Mouse (Mus musculus) ovary, postnatal 14 days (tissue): ENCODE measurements around the gene Bace1.

Source experiments
- DNase-seq: peaks from one replicate; pipeline ENCODE4 v3.0.0; 2022; ENCODE audit warnings: low spot score

Bace1 gene

DNA sequence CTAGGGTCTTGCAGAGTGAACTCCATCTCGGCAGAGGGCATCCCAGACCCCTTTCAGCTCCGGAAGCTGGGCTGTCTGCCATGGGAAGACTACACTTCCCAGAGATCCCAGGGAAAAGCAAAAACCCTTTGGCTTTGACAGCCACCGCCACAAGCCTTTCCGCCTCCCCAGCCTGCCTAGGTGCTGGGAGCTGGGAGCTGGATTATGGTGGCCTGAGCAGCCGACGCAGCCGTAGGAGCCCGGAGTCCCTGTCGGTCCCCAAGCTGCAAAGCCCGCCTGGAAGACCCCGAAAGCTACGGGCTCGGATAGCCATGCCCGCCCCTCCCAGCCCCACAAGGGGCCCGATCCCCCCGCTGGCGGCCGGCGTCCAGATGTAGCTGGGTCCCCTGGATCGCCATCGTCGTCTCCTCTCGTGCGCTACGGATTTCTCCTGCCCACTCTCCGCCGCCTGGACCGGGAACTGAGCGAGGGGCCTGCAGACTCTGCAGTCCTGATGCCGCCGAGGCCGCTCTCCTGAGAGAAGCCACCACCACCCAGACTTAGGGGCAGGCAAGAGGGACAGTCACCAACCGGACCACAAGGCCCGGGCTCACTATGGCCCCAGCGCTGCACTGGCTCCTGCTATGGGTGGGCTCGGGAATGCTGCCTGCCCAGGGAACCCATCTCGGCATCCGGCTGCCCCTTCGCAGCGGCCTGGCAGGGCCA, at the start of gene Bace1:
TSS of gene Bace1 (plus strand) at position 147 of the 705 bp plus-strand sequence.
- DNase-seq, result peak; percentile 69

DNA sequence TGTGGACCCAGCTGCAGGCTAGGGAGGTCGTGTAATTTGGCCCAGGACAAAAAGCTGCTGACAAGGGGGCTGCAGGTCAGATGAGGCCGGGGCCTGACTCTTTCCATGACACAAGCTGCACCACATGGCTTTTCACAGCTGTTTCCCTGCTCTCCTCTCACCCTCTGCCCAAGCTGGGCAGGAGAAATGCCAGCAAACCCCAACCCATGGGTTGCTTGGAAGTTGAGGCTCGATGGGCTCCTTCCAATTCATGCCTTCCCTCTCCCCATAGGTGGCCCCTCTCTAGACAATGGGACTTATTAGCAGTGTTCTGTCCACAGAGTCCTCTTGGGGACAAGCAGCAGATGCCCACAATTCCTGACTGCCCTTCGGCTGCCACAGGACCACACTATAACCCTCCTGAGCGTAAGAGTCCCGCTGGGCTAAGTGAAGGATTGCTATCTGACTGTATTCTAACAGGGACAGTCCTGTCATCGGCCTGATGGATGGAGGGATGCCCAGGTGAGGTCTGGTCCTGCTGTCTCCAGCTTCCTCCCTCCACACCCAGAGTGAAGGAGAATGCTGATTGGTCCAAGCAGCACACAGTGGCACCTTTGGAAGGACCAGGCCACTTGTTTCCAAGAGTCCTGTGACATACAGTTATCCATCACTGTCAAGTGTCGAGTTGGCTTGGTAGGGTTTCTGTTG, 46.8 kb upstream of the Bace1 start:
- DNase-seq, result no peak

DNA sequence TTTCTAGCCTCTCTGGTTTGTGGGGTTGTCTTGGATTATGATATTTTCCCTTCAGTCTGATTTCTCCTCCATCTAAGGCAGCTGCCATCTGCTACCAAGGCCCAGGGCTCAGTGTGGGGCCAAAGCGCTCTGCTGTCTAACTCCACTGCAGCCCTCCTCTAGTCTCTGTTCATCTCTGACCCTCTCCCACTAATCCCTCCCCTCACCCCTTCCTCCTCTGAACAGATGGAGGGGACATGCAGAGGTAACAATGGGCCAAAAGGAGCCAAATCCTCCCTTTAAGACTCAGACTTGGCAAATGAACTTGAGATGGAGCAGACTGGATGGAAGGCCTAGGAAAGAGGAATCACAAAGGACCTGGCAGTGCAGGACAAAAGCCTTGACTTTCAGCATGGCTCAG, 46.1 kb upstream of the Bace1 start:
- no peak for DNase-seq

DNA sequence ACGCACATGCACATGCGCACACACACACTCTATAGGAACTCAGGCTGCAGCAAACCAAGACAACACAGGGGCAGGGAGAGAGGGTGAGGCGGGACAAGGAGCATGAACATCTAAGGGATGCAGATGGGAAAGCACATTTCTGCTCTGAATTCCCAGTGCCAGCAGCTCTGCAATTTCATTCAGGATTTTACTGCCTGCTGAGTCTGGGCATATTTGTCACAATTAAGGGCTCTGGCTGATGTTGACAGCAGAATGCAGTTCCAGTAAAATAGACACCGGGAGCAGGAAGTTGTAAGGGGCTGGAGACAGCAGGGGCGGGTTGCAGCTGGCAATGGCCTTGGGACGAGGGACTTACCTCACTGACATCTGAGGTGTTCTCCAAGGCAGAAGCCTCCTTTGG, 44.7 kb upstream of the Bace1 start:
- no peak for DNase-seq

DNA sequence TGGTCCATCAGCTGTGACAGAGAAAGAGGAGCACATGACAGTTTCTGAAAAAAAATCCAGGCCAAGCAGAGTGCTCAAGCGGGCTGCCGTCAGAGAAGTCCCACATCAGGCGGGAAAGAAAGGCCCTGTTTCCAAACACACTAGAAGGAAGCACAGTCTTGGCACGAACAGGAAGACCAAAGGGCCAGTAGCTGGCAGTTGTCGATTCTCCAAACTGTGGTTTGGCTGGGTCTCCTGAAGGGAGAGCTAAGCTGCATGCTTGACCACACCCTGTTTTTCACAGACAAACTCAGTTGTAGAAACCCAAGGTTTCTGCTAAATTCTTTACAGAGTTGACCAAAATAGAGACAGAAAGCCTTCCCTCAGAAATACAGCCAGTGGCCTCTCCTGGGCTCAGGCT, 42.7 kb upstream of the Bace1 start:
- DNase-seq, result no peak

DNA sequence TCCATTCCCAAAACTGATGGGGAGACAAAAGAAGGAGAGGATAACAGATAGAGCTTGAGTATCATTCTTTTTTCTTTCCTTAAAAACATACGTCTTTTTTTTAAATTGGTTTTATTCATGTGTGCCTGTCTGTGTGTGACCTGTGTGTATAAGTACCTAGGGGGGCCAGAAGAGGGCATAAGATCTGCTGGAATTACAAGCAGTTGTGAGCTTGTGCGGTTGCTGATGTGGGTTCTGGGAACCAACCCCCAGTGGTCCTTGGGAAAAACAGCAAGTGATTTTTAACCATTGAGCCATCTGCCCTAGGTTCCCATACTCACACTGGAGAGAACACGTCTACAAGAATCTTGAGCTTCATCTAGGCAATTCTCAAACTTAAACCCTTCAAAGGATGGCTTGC, 41.1 kb upstream of the Bace1 start:
- no peak for DNase-seq

DNA sequence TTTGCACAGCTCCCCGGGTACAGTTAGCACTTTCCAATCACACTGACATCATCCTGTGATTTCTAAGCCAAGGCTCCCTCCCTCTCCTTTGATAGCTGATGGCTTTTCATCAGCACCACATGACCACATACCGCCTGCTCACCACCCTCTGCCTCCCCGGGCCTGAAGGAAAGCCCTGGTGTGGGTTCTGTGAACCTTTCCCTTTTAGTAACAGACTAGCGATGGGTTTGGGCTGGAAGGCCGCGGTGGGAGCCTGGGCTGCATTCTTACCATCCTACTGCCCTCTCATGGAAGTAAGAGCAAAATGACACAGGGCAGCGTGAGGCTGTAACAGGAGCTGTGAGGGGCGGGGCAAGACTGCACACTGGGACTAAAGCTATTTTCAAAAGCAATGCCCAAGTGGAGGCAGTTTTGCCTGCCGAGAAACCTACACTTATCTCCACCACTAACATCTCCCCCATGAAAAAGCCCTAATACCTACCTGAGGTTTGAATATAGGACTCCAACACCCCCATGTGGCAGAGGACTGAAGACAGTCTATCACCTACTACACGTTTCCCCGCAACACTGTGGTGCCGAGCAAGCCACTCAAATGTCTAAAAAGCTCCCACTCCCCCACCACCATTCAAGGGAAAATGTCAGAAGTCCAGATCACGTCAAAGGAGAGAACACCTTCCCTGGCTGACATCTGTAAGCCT, 39.8 kb upstream of the Bace1 start:
- peak; percentile 10 for DNase-seq

DNA sequence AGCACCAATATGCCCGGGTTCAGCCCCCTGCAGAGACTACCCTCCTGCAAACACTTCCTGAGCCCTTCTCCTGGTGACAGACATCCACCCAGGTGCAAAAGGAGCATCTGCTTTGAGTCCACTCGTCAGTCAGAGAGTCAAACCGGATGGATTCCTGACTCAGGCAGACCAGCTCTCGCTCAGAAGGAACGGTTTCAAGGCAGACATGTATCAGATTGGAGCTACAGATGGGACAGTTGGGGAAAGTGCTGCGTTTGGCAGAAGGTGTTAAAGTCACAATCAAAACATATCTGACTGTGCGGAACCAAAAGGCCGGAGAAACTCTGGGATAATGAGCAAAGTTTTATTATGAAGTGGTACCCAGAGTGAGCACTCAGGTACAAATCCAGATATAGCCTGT, 39.0 kb upstream of the Bace1 start:
- DNase-seq, result no peak

DNA sequence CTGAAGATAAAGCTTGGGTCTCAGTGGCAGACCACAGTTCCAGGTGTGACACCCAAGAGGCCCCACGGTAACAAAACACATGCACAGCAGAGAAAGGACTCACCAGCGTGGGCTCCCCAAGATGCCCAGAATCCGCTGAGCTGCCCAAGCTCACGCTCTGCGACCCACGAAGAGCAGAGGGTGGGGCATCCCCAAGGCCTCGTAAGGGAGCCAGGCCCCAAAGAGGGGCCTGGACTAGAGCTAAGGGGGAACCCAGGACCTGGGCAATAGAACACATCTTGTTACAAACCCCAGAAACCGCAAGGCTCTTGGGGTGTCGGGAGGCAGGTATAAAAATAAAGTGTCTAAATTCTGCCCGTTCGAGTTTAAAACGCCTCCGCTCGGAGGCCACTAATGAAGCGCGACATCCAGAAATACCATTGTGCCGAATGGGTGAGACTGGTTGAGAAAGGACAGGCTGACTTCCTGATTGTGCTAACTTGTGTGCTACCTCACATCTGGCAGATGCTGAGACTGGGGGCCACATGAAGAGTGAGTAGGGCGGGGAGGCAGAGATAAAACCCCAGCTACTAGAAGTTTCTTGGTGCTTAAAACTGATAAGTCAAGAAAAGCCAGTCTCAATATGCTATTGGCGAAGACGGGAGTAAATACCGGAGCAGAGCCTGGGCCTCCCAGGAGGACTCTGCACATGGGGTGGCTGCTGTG, 35.2 kb upstream of the Bace1 start:
- no peak for DNase-seq

DNA sequence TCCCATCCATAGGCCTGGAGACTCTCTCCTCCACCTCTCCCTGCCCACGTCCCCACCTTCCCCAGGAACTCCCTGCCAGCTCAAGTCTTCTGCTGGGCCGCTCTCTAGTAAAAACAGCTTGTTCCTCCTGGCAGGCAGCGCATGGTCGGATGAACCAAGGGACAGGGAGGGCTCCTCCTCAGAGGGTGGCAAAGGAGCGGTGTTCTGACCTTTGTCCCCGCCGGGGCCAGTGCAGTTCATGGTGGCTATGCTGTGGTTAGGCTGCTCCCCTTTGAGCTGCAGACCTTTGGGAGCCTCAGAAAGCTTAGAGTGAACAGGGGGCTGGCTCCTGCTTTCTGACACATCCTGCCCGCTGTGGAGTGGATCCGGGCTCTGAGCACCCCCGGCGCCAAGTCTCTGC, 31.5 kb upstream of the Bace1 start:
- no peak for DNase-seq

DNA sequence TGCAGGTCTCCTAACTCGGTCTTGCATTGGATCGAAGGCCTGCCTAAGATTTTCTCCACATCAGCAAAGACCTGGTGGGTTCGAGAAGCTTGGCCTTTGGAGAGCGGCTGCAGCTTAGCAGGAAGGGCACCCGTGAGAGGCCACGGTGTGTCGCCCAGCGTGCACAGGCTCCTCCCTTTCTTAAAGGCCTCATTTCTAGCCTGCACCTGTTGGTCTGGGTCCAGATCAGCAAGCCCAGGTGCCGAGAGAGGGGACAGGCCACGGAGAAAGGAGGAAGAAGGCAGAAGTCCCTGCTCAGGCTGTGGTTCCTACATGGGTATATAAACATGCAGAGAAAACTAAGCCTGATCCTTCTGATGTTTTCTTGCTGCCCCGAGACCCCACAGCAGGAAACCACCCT, 31.0 kb upstream of the Bace1 start:
- no peak for DNase-seq

DNA sequence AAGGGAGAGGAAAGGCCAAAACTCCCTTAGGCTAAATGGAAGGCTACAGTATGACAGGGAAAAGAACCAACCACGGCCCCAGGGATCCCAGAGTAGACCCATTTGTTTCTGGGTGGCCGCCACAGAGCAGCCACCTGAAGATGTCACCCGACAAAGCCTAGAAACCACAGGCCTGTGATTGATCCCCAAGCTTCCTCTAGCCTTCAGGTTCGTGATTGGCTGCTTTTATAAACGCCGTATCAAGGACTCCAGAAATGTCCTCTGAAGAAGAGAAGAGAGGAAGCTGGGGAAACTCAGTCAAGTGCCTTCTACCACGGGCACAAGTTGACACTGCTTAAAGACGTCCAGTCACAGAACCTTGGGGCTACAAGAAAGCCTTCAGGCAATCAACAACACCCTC, 30.6 kb upstream of the Bace1 start:
- no peak for DNase-seq

DNA sequence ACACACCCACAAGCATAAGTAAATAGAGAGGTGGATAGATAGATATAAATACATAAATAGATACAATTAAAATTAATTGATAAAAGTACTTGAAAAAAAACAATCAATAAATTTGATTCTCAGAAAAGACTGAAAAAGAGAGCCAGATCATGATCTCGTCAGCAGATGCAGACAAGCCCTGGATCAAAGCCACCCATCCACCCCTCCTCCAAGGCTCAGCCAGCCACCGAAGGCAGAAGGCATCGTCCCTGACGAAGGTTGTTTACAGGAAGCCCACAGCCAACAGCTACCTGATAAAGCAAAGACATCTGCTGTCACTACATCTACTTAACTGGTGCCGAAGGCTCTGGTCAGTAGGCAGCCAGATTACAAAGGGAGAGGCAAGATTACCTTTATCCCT, 26.4 kb upstream of the Bace1 start:
- no peak for DNase-seq

DNA sequence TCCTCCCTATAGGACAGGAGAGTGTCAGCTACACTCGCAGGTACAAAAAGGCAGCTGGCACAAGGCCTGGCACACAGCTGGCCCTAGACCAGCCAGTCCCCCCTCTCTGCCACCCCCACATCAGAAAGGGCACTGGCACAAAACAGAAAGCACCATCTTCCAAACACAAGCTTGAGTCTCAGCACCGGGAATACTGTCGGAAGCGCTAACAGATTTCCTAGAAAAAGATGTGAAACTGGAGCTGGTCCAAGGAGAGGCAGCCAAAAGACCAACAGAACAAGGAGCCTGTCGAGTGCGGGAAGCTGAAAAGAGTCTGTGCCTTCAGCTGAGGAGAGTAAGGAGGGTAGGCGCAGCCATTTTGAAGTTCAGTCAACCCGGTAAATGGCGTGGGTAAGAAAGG, 23.3 kb upstream of the Bace1 start:
- DNase-seq, result no peak

DNA sequence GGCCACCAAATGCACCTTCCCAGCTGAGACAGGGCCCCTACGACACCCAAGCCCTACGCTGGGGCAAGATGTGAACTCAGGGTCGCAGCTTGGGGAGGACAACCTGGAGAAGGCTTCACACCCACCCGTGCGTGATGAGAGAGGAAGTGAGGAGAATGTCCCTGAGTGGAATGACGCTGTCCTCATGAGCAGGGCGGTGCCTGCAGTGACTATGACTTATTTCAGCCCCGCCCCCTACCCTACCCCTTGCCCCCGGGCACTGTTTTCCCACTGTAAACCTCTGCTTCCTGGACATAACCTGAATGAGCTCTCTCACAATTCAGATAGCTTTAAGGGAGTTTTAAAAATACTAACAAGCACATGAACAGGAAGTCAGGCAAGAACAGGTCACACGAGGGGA, 22.9 kb upstream of the Bace1 start:
- DNase-seq, result no peak

DNA sequence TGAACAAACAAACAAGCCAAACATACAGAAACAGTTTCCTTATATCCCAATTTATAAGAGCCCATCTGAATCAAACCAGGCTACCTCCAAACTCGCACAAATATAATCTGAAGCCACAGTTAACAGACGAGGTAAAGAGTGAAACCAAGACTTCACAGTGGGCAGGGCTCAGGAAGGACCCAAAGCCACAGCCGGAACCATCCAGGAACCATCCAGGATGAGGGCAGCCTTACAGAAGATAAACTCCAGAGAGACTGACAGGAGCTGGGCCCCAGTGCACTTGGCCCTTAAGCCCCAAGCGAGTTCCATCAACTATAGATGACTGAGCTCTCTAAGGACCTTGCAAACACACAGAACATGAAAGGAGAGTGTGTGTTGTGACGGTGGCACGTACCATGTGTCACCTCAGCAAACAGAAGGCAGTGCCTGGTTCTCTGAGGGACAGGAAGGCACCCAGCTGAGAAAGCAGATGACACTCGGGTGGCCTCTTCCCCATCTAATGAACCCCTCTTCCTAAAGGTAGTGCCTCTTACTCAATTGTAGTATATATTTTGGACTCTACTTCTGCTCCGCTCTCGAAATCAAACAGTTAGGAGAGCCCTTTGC, 19.9 kb upstream of the Bace1 start:
- DNase-seq, result no peak

DNA sequence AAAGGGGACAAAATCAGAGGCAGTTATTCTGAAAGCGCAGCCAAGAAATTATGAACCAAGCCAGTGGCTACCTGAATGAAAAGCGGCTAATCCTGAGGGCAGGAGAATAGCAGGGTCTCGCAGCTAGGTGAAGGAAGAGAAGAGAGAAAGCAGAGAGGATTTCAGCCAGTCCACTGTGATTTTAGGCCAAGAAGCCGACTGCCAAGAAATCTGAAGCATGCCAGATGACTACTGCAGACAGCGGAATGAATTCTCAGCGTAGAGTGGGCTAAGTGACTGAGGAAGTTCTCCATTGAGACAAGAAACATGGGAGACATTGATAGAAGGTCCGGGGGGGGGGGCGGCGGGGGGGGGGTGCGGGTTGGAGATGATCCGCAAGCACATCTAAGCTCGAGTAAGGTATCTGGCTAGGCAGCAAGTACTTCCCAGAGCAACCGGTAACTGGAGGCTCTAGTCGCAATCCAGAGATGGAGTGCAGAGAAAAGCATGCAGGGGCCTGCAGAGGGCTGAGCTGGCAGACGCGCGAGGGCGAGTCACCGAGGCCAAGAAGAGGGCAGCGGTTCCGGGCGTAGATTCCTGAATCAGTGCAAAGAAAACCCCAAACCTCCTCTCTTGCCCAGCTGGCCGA, 10.6 kb upstream of the Bace1 start:
- DNase-seq, result no peak

DNA sequence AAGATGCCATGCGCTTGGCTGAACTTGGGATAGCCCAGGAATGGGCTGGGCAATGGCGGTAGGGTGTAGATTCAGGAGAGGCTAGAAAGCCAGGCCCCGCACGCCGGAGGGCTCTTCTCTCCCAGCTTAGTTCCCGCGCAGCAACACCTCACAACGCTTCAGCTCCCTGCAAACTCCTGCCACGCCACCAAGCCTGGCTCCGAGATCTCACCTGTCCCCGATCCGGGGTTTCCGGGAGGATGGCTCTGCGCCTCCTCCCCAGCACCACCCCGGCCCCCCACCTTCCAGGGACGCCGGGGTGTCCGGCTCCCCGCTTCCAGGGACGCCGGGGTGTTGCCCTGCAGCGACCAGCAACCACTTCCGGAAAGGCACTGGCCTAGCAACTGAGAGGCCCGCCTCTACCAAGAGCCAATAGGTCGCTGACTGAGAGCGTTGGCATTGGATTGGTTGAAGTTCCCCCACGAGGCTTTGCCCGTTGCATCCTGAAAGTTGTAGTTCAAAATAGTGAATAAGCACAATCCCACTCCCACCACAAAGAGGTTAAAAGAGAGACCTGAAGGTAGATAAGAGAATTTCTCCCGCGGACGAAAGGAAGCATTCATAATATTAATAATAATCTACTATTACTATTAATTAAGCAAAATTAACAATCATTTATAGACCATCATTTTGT, 10.0 kb upstream of the Bace1 start, which contains the start of gene Cep164:
TSS of gene Cep164 (minus strand) at position 401 of the 673 bp plus-strand sequence.
- peak; percentile 71 for DNase-seq

DNA sequence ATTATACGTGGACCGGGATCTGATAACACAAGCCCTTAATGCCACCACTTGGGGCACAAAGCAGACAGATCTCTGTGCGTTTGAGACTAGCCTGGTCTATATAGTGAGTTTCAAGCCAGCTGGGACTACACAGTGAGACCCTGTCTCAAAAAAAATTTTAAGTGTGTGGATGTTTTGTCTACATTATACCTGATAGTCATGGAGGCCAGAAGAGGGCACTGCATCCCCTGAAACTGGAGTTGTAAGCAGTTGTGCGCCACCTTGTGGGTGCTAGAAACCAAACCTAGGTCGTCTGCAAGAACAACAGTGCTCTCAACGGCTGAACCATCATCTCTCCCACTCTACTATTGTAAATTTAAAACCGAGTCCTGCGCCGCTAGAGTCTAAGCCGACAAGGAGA, 9.3 kb upstream of the Bace1 start:
- DNase-seq, result peak; percentile 45

DNA sequence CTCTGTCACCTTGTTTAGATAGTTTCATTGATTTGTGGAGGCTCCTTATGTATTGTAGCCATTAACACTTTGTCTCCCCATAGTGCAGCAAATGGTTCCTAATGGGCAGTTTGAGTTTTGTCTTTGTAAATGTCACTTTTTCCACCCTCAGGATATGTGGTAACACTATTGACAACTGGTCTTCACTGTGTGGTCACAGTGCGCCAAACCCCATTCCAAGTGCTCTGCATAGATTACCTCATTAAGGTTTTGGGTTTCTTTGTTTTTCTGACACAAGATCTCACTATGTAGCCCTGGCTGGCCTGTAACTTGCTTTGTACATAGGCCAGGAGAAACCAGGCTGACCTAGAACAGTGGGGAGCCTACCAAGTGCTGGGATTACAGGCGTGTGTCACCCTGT, 5.5 kb upstream of the Bace1 start:
- no peak for DNase-seq

DNA sequence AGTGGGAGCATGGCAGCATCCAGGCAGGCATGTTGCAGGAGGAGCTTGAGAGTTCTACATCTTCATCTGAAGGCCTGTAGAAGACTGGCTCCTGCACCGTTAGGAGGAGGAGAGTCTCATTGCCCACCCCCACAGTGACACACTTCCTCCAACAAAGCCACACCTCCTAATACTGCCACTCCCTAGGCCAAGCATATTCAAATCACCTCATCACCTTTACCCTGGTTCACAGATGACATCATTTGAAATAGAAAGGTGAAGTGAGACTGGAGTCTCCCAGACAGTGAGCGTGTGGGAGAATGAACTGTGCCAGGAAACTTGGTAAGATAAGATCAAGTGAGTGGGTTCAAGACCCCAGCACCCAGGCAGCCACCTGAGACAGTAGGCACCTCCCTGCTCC, 4.9 kb upstream of the Bace1 start:
- DNase-seq, result no peak
